Mouse (Mus musculus): ENCODE results near the gene Skint8. TPM values are rescaled to one million over a fixed set of nuclear protein-coding genes. Genes with fewer than 3 reads are reported as not detected.
"Not testable (repeated sequence)": the region's sequence is repeated elsewhere in the genome, so short reads cannot be mapped to it uniquely, and the experiment has no call there.

Gene Skint8
- total RNA-seq (2021): not detected
- long read RNA-seq, experiment 1: 0 reads
- long read RNA-seq, experiment 2: 0 reads

- DNase-seq: no peak
Measured at GRCm38 (mm10) chr4:111919092-111919491, at the start of gene Skint8. Skint8 (plus strand) TSS chr4:111919392.

- DNase-seq: no peak
Measured at GRCm38 (mm10) chr4:111880112-111880875, 38.9 kb upstream of the Skint8 start.

GRCm38 (mm10) chr4:111883543-111883942 lies 35.6 kb upstream of the Skint8 start:
- DNase-seq: no peak

- DNase-seq: peak; percentile 78
Measured at GRCm38 (mm10) chr4:111886018-111886417, 33.2 kb upstream of the Skint8 start.

- peak; percentile 83 for DNase-seq
Measured at GRCm38 (mm10) chr4:111886607-111887006, 32.6 kb upstream of the Skint8 start.

GRCm38 (mm10) chr4:111892138-111892537 lies 27.1 kb upstream of the Skint8 start:
- no peak for DNase-seq

GRCm38 (mm10) chr4:111897755-111898154 lies 21.4 kb upstream of the Skint8 start:
- DNase-seq: no peak

- DNase-seq: no peak
Measured at GRCm38 (mm10) chr4:111898566-111898965, 20.6 kb upstream of the Skint8 start.

- DNase-seq: not testable (repeated sequence)
Measured at GRCm38 (mm10) chr4:111900491-111900890, 18.7 kb upstream of the Skint8 start.

- no peak for DNase-seq
Measured at GRCm38 (mm10) chr4:111901473-111901872, 17.7 kb upstream of the Skint8 start.

- no peak for DNase-seq
Measured at GRCm38 (mm10) chr4:111902775-111903174, 16.4 kb upstream of the Skint8 start, which contains the start of gene Slc5a9. Slc5a9 (minus strand) TSS chr4:111902918.

GRCm38 (mm10) chr4:111907926-111908325 lies 11.3 kb upstream of the Skint8 start:
- DNase-seq: no peak

GRCm38 (mm10) chr4:111961309-111961708 lies 42.1 kb downstream of the Skint8 start:
- DNase-seq: no peak

GRCm38 (mm10) chr4:111963241-111963640 lies 44.0 kb downstream of the Skint8 start:
- DNase-seq: not testable (repeated sequence)

GRCm38 (mm10) chr4:111963669-111964068 lies 44.5 kb downstream of the Skint8 start:
- no peak for DNase-seq

GRCm38 (mm10) chr4:111972623-111973022 lies 53.4 kb downstream of the Skint8 start, which contains the start of gene Skint7:
Skint7 (plus strand) TSS chr4:111972923.
- no peak for DNase-seq

Other genes with a start within 250 kb of the Skint8 start
- 10 to 100 TPM; 16.9 to 20.0 TPM for gene Spata6, start 199.4 kb upstream of the Skint8 start, total RNA-seq (2021)
- gene Slc5a9, start 16.5 kb upstream of the Skint8 start, total RNA-seq (2021): not detected
- gene Skint7, start 53.5 kb downstream of the Skint8 start, total RNA-seq (2021): not detected
- not detected for gene Skint1, start 86.9 kb downstream of the Skint8 start, total RNA-seq (2021)
- not detected for gene Skint4, start 152.6 kb downstream of the Skint8 start, total RNA-seq (2021)